10 mouse cellular contexts compared by ENCODE assay signal in the genomic region with DNA sequence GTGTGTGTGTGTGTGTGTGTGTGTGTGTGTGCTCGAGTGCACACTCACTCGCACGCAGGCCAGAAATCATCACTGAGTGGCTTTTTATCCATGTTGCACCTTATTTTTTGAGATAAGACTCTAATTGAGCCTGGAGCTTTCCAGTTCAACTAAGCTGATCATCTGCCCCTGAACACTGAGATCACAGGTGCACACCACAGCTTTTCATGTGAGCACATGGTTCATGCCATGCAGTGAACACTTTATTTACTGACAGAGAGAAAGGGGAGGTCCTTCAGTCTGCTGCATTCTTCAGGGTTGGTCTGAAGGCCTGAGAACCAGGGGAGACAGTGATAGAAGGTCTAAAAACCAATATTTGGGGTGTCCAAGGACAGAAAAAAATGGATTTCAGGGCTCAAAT.
"Had no signal": no experiment of that assay in that cellular context is flagged by ENCODE, and none has a peak within 500 bp of the region (broad histone marks: within the 10 kb centered on the region; RNA-seq: fewer than 3 reads in every experiment).

No protein-coding gene starts in this region.

- H3K4me1 ChIP-seq: kidney, embryonic 15.5 days; midbrain, embryonic 13.5 days; neural tube, embryonic 15.5 days had no signal

- H3K9me3 ChIP-seq: kidney, embryonic 15.5 days; limb, embryonic 13.5 days; midbrain, embryonic 13.5 days; neural tube, embryonic 15.5 days had no signal

- H3K27ac ChIP-seq: kidney, embryonic 15.5 days; limb, embryonic 13.5 days; liver, embryonic 14.5 days; midbrain, embryonic 13.5 days; neural tube, embryonic 15.5 days; stomach, postnatal 0 days had no signal

- H3K36me3 ChIP-seq: kidney, embryonic 15.5 days; limb, embryonic 13.5 days; midbrain, embryonic 13.5 days; neural tube, embryonic 15.5 days had no signal

- H3K27me3 ChIP-seq: kidney, embryonic 15.5 days; limb, embryonic 13.5 days; midbrain, embryonic 13.5 days; neural tube, embryonic 15.5 days had no signal

- H3K4me3 ChIP-seq: kidney, embryonic 15.5 days; limb, embryonic 13.5 days; midbrain, embryonic 13.5 days; neural tube, embryonic 15.5 days had no signal

- DNase-seq: kidney, adult 2 months; kidney, postnatal 14 days; layer of hippocampus, postnatal 36 days; lung, adult 18-20 months had no signal
